Mouse (Mus musculus): Measurements from ENCODE around the gene Arv1.

DNA sequence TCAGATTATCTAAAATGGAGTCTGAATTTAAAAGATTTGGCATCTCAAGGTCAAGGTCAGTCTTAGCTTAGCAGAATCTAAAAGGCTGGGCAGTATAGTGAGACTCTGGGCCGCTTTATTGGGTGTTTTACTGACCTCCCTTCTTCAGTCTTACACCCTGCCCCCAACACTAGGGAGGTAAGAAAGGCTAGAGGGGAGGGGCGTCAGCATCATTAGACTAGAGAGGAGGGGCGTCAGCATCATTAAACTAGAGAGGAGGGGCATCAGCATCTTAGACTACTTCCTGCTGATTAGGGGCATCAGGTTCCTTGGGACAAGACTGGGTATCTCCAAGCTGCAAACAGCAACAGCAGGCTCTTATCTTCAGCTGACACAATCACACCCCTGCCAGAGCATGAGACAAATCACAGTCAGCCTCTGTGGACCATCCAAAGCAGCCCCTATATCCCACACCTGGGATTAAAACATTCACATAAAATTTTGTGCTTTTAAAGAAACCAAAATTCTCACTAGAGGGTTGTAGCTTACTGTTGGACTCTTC lies 13.5 kb downstream of the Arv1 start:
- no peak for TF ChIP-seq CTCF (IDR thresholded peaks at IDR 0.05; ENCODE audit: low read depth)
- no peak for TF ChIP-seq EP300 (IDR thresholded peaks at IDR 0.05; ENCODE audit: low read depth)
